Mouse (Mus musculus): ENCODE measurements at regions not wholly inside any gene's neighbourhood (a gene's known extent, or its start where the extent isn't known, plus 50 kb on each side); places are given as distances from the start of the nearest gene placed in this dataset.

- TF ChIP-seq NANOG (IDR thresholded peaks at IDR 0.05; ENCODE audit: borderline replicate concordance, low read length) (no peak), CTCF (conservative IDR thresholded peaks at IDR 0.05; ENCODE audit: low read length) (peak; percentile 48)
These were observed 93.9 kb upstream of the Fam83b start for GRCm38 (mm10) chr9:76660848-76661247.

Measured in E14TG2a.4 (cell line).